Mouse (Mus musculus) adrenal gland, postnatal 14 days (tissue): Measurements from ENCODE around the gene Ddx60. TPM values are rescaled to one million over a fixed set of nuclear protein-coding genes. Genes with fewer than 3 reads are reported as not detected.
A peak's percentile ranks its signal among the peaks of the same experiment; 100 is the strongest.

Experiments
- DNase-seq: peaks from one replicate; pipeline ENCODE4 v3.0.0; 2021; ENCODE audit warnings: mixed read lengths
- total RNA-seq: library from RNA; stranded (reverse); gene quantifications from 2 replicates; pipeline ENCODE4 v1.2.3, GENCODE M21; 2021

Gene Ddx60
- total RNA-seq, 1 experiment from 2014 or later = 2.7 TPM

GRCm38 (mm10) chr8:61985703-61986475 is 58.0 kb downstream of the Ddx60 start:
- DNase-seq = peak; percentile 61

DNA sequence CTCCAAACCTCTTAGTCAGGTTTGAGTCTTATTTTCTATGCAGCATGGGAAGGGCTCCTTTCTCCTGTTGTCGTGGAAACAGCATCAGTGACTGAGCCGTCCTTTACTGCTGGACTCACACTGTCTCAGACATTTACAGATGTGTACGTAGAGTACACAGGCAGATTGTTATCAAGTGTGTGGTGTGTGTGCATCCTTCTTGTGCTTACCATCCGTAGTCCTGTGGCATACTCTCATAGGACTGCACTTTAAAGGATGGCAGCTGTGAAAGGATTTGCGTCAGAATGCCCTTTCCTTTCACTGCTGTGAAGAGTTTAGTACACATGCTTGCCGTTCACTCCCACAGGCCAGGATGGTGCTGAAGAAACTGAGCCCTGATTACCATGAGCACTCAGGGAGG is 61.6 kb downstream of the Ddx60 start:
- no peak for DNase-seq

GRCm38 (mm10) chr8:61992796-61993195 is 64.9 kb downstream of the Ddx60 start:
- DNase-seq = no peak

GRCm38 (mm10) chr8:61997125-61997524 is 69.2 kb downstream of the Ddx60 start:
- DNase-seq = no peak

- DNase-seq = no peak
Measured at GRCm38 (mm10) chr8:62014166-62014565, 86.3 kb downstream of the Ddx60 start.

GRCm38 (mm10) chr8:62014582-62014981 is 86.7 kb downstream of the Ddx60 start:
- DNase-seq = no peak

DNA sequence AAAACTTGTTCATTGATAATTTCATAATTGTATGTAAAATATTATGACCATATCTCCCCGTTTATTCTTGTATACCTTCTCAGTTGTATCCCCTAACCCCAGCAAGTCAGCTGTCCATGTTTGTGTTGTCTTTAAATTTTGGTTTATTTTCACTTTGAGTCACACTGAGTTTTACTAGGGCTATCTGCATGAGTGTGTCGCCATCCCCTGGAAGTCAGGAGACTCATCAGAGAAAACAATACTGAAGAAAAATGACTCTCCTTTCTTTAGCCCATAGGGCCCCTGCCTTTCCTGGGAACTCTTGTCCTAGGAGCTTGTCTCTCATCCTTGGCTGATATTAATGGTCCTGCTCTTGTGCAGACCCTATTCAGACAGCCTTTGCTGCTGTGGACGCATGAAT is 106.5 kb downstream of the Ddx60 start:
- peak; percentile 16 for DNase-seq

GRCm38 (mm10) chr8:62046809-62047208 is 118.9 kb downstream of the Ddx60 start:
- DNase-seq = peak; percentile 4

DNA sequence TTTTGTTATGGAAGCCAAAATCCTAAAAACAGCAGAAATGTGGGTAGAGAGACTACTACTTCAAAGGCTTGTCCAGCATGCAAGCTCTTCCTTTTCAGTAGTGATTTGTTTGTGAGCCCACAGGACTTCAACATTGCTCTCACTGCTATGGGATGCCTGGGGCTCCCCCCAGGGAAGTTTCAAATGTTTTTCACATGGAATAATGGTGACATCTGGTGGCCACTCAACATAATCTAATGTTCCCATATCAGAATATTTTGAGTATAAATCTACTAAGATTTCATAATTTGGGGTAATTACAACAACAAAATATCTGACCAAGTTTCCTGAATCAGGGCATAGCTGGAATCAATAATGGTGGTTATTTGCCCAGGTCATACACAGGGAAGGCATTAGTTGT is 132.5 kb downstream of the Ddx60 start:
- DNase-seq = peak; percentile 10

GRCm38 (mm10) chr8:62068305-62068704 is 140.4 kb downstream of the Ddx60 start:
- no peak for DNase-seq

DNA sequence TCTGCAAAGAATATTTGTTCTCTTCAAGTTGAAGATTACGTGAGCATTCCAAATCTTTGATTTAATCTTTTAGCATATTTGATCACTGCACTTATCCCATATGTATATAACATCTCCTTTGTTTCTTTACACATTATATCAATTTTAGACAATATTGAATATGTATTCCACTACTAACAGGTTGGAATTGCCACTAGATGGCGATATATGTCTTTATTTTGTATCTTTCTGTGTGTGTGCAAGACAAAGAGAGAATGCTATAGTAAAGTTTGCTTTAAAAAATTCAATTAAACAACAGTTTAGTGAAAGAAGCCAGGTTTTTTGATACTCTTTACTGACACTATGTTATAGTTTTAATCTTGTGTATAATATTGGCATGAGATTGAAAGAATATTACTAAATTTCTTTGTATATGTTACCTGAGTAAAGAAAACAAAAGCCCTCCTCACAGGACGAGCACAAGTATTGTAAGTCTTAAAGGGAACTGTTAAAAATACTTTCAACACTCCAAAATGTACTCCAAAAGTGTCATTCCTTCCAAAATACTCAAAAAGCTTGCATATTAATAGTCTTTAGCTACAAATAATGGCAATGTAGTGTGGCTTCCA is 152.4 kb downstream of the Ddx60 start:
- no peak for DNase-seq

- no peak for DNase-seq
Measured at GRCm38 (mm10) chr8:62081804-62082203, 153.9 kb downstream of the Ddx60 start.

Other genes with a start within 250 kb of the Ddx60 start
- 31.6 and 35.1 TPM in 2 replicates for gene Palld, start 25.4 kb upstream of the Ddx60 start, total RNA-seq
- not detected in 2 replicates for gene Anxa10, start 195.1 kb downstream of the Ddx60 start, total RNA-seq